Comparison of ENCODE assay signal across 11 mouse cellular contexts in the genomic region with DNA sequence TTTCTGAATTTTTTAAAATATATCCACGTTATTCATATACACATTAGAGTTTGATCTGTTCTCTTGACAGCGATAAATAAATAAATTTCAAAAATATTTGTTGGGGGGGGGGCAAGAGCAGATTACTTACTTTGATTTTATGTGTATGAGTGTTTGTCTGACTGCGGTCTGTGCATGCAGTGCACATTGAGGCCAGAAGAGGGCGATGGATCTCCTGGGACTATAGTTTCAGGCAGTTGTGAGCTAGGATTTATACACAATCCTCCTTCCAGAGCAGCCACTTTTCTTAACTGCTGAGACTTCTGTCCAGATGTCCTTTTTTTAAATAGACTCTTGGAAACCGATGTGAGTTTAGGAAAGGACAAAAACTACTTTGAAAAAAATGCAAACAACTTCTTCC.
A peak's percentile ranks its signal among the peaks of the same experiment; 100 is the strongest.
DNase-seq lines count a peak whose midpoint lies in the region; ATAC-seq and TF ChIP-seq lines count a peak whose summit lies in the region.
"Had no signal": no experiment of that assay in that cellular context is flagged by ENCODE, and none has a peak within 500 bp of the region (broad histone marks: within the 10 kb centered on the region; RNA-seq: fewer than 3 reads in every experiment).

No protein-coding gene starts in this region.

- TF ChIP-seq CTCF in intestine, postnatal 0 days (IDR thresholded peaks at IDR 0.05; ENCODE audit: low read depth) = peak; percentile 32; the same call in 1 of the 2 replicates
- peak; percentile 35 for TF ChIP-seq CTCF in stomach, postnatal 0 days (IDR thresholded peaks at IDR 0.05; ENCODE audit: low read depth)

- no peak for ATAC-seq in intestine, postnatal 0 days
- ATAC-seq in intestine, embryonic 16.5 days = no peak
- no peak for ATAC-seq in stomach, postnatal 0 days (ENCODE audit: low FRiP score, low TSS enrichment)

- WGBS in intestine, postnatal 0 days = 58% methylated on average over 5 of the region's 5 CpGs
- WGBS in intestine, embryonic 16.5 days = 68% methylated on average over 5 of the region's 5 CpGs
- 64% methylated on average over 5 of the region's 5 CpGs for WGBS in stomach, postnatal 0 days

- no peaks in the 10 kb centered on the region for H3K36me3 ChIP-seq in intestine, postnatal 0 days (ENCODE audit: control insufficient read depth, insufficient read depth)
- no peaks in the 10 kb centered on the region for H3K36me3 ChIP-seq in intestine, embryonic 16.5 days (ENCODE audit: control insufficient read depth, insufficient read depth, low read length)
- no peaks in the 10 kb centered on the region for H3K36me3 ChIP-seq in stomach, postnatal 0 days (ENCODE audit: control insufficient read depth, insufficient read depth, low read length)
- H3K36me3 ChIP-seq: forebrain, embryonic 10.5 days had no signal

- DNase-seq in right cerebral cortex, postnatal 10 days (ENCODE audit: low spot score in 2 of 2) = peak; percentile 28 to 47
- no peak for DNase-seq in right cerebral cortex, adult 2 months (ENCODE audit: low spot score in 2 of 2)
- DNase-seq in WW6 (ENCODE audit: low read depth, low spot score) = peak; percentile 16
- DNase-seq in stomach, postnatal 0 days (ENCODE audit: low spot score) = no peak
- DNase-seq in T-cell, adult 2 months (ENCODE audit: low spot score) = no peak
- DNase-seq: cerebellum, adult 2 months; lung, postnatal 4 days; thymus, postnatal 25 days had no signal

- no peak overlapping the region for H3K4me3 ChIP-seq in intestine, postnatal 0 days (ENCODE audit: low read depth, low read length)
- no peak overlapping the region for H3K4me3 ChIP-seq in intestine, embryonic 16.5 days (ENCODE audit: low read length)
- H3K4me3 ChIP-seq in stomach, postnatal 0 days (ENCODE audit: low read depth, low read length) = no peak overlapping the region
- H3K4me3 ChIP-seq: forebrain, embryonic 10.5 days had no signal

- H3K27ac ChIP-seq in intestine, postnatal 0 days (ENCODE audit: low read depth, low read length) = no peak overlapping the region
- no peak overlapping the region for H3K27ac ChIP-seq in intestine, embryonic 16.5 days (ENCODE audit: low read length)
- H3K27ac ChIP-seq in stomach, postnatal 0 days (replicated peaks) = no peak overlapping the region
- H3K27ac ChIP-seq: forebrain, embryonic 10.5 days had no signal

- H3K4me1 ChIP-seq in intestine, postnatal 0 days (replicated peaks; ENCODE audit: control insufficient read depth, insufficient read depth, low read length) = no peaks in the 10 kb centered on the region
- H3K4me1 ChIP-seq in intestine, embryonic 16.5 days (ENCODE audit: control insufficient read depth, insufficient read depth, low read length) = no peaks in the 10 kb centered on the region
- H3K4me1 ChIP-seq in stomach, postnatal 0 days (replicated peaks; ENCODE audit: control insufficient read depth, insufficient read depth) = no peaks in the 10 kb centered on the region
- H3K4me1 ChIP-seq: forebrain, embryonic 10.5 days had no signal

- no peak for TF ChIP-seq EP300 in stomach, postnatal 0 days (optimal IDR thresholded peaks at IDR 0.05)

- H3K9me3 ChIP-seq in intestine, postnatal 0 days (ENCODE audit: control insufficient read depth) = no peaks in the 10 kb centered on the region
- no peaks in the 10 kb centered on the region for H3K9me3 ChIP-seq in intestine, embryonic 16.5 days (ENCODE audit: control insufficient read depth, low read length)
- H3K9me3 ChIP-seq in stomach, postnatal 0 days (ENCODE audit: control insufficient read depth, low read length) = no peaks in the 10 kb centered on the region
- H3K9me3 ChIP-seq: forebrain, embryonic 10.5 days had no signal

- H3K4me2 ChIP-seq in intestine, postnatal 0 days (replicated peaks; ENCODE audit: low read depth) = no peak overlapping the region
- no peak overlapping the region for H3K4me2 ChIP-seq in intestine, embryonic 16.5 days (ENCODE audit: low read depth, low read length)
- H3K4me2 ChIP-seq in stomach, postnatal 0 days (replicated peaks; ENCODE audit: low read depth) = no peak overlapping the region

- no peaks in the 10 kb centered on the region for H3K27me3 ChIP-seq in intestine, postnatal 0 days (replicated peaks; ENCODE audit: control insufficient read depth, insufficient read depth, low read length)
- H3K27me3 ChIP-seq in intestine, embryonic 16.5 days (replicated peaks; ENCODE audit: control insufficient read depth, insufficient read depth, low read length) = no peaks in the 10 kb centered on the region
- no peaks in the 10 kb centered on the region for H3K27me3 ChIP-seq in stomach, postnatal 0 days (ENCODE audit: control insufficient read depth, insufficient read depth, low read length)

- H3K9ac ChIP-seq in intestine, postnatal 0 days (ENCODE audit: low read depth, low read length) = no peak overlapping the region
- no peak overlapping the region for H3K9ac ChIP-seq in intestine, embryonic 16.5 days (ENCODE audit: low read depth, low read length)
- no peak overlapping the region for H3K9ac ChIP-seq in stomach, postnatal 0 days (ENCODE audit: low read length)

Comparison
In these comparisons a context has a peak if more than half of its experiments do, and no peak if none do; other contexts are left out.
1. DNase-seq: peak in right cerebral cortex, postnatal 10 days (2 of 2) and WW6 (single experiment); none in right cerebral cortex, adult 2 months (0 of 2), stomach, postnatal 0 days (single experiment) and T-cell, adult 2 months (single experiment).